Mouse (Mus musculus): ENCODE measurements around the gene Kpna4. TPM values are rescaled to one million over a fixed set of nuclear protein-coding genes. Genes with fewer than 3 reads are reported as not detected.

Gene Kpna4
- total and polyA plus RNA-seq, 3 experiments: 19.4 to 50.5 (median 38.5) TPM

- Histone ChIP-seq H3K27me3 (ENCODE audit: control insufficient read depth in 1 of 2, insufficient read depth in 2 of 2, low read length in 2 of 2) (no peaks in the 10 kb centered on the region; a peak in 1 of 4 replicates), H3K36me3 (ENCODE audit: control insufficient read depth in 1 of 2, insufficient read depth in 2 of 2, low read length in 2 of 2) (no peaks in the 10 kb centered on the region), H3K9ac (ENCODE audit: control insufficient read depth, low read depth, low read length, poor library complexity, severe bottlenecking) (no peak overlapping the region), H3K27ac (ENCODE audit: control insufficient read depth, low read depth, low read length) (no peak overlapping the region), H3K4me3 (ENCODE audit: control insufficient read depth in 1 of 2, insufficient read depth in 1 of 2, low read depth in 2 of 2, low read length in 2 of 2) (no peak overlapping the region), H3K4me1 (ENCODE audit: control insufficient read depth in 1 of 2, insufficient read depth in 2 of 2, low read length in 2 of 2) (no peaks in the 10 kb centered on the region), H3K9me3 (replicated peaks; ENCODE audit: insufficient read depth, low read length) (no peaks in the 10 kb centered on the region), H3K79me2 (ENCODE audit: control insufficient read depth, insufficient read depth, low read length, poor library complexity) (no peaks in the 10 kb centered on the region)
- DNase-seq (ENCODE audit: low read depth, low spot score): no peak
- TF ChIP-seq ZMIZ1 (IDR thresholded peaks at IDR 0.05; ENCODE audit: low read depth, low read length) (no peak), POLR2A (IDR thresholded peaks at IDR 0.05; ENCODE audit: control insufficient read depth in 1 of 2, insufficient read depth in 1 of 2, low read depth in 1 of 2, low read length in 2 of 2, poor library complexity in 1 of 2) (no peak), USF1 (IDR thresholded peaks at IDR 0.05; ENCODE audit: low read depth, low read length) (no peak), RAD21 (IDR thresholded peaks at IDR 0.05; ENCODE audit: low read depth, low read length) (no peak), NRF1 (IDR thresholded peaks at IDR 0.05; ENCODE audit: insufficient read depth, low read depth, low read length, poor library complexity, severe bottlenecking) (no peak), TAL1 (IDR thresholded peaks at IDR 0.05; ENCODE audit: low read length) (no peak), MYB (IDR thresholded peaks at IDR 0.05; ENCODE audit: low read depth, low read length) (no peak), EP300 (IDR thresholded peaks at IDR 0.05; ENCODE audit: low read depth in 1 of 2, low read length in 2 of 2) (no peak), CHD1 (IDR thresholded peaks at IDR 0.05; ENCODE audit: low read depth, low read length) (no peak), CHD2 (IDR thresholded peaks at IDR 0.05; ENCODE audit: low read length) (no peak), POLR2AphosphoS5 (IDR thresholded peaks at IDR 0.05; ENCODE audit: borderline replicate concordance, low read depth, low read length) (no peak), CTCF (IDR thresholded peaks at IDR 0.05 in 2 of 3, conservative IDR thresholded peaks at IDR 0.05 in 1 of 3; ENCODE audit: control insufficient read depth in 1 of 3, insufficient read depth in 1 of 3, low read depth in 2 of 3, low read length in 3 of 3, poor library complexity in 1 of 3, severe bottlenecking in 1 of 3) (no peak), MAX (IDR thresholded peaks at IDR 0.05; ENCODE audit: low read length) (no peak), KAT2A (conservative IDR thresholded peaks at IDR 0.05; ENCODE audit: low read depth, low read length) (no peak), MXI1 (IDR thresholded peaks at IDR 0.05; ENCODE audit: low read depth, low read length) (no peak)
Observed at GRCm38 (mm10) chr3:69160429-69160828, 33.5 kb upstream of the Kpna4 start.

- Histone ChIP-seq H3K27me3 (ENCODE audit: control insufficient read depth in 1 of 2, insufficient read depth in 2 of 2, low read length in 2 of 2) (no peaks in the 10 kb centered on the region; a peak in 1 of 4 replicates), H3K79me2 (ENCODE audit: control insufficient read depth, insufficient read depth, low read length, poor library complexity) (no peaks in the 10 kb centered on the region), H3K36me3 (ENCODE audit: control insufficient read depth in 1 of 2, insufficient read depth in 2 of 2, low read length in 2 of 2) (no peaks in the 10 kb centered on the region), H3K4me3 (ENCODE audit: control insufficient read depth in 1 of 2, insufficient read depth in 1 of 2, low read depth in 2 of 2, low read length in 2 of 2) (no peak overlapping the region), H3K4me1 (ENCODE audit: control insufficient read depth in 1 of 2, insufficient read depth in 2 of 2, low read length in 2 of 2) (no peaks in the 10 kb centered on the region), H3K9ac (ENCODE audit: control insufficient read depth, low read depth, low read length, poor library complexity, severe bottlenecking) (no peak overlapping the region), H3K9me3 (replicated peaks; ENCODE audit: insufficient read depth, low read length) (no peaks in the 10 kb centered on the region), H3K27ac (ENCODE audit: control insufficient read depth, low read depth, low read length) (no peak overlapping the region)
- no peak for TF ChIP-seq MYC (IDR thresholded peaks at IDR 0.05; ENCODE audit: low read depth, low read length)
- no peak for TF ChIP-seq MXI1 (IDR thresholded peaks at IDR 0.05; ENCODE audit: low read depth, low read length)
- TF ChIP-seq TAL1 (IDR thresholded peaks at IDR 0.05; ENCODE audit: low read length): no peak
- TF ChIP-seq ZC3H11A (IDR thresholded peaks at IDR 0.05; ENCODE audit: low read depth, low read length): no peak
- TF ChIP-seq CHD1 (IDR thresholded peaks at IDR 0.05; ENCODE audit: low read depth, low read length): no peak
- no peak for TF ChIP-seq POLR2AphosphoS2 (IDR thresholded peaks at IDR 0.05; ENCODE audit: low read length)
- TF ChIP-seq POLR2AphosphoS5 (IDR thresholded peaks at IDR 0.05; ENCODE audit: borderline replicate concordance, low read depth, low read length): no peak
- DNase-seq (ENCODE audit: low read depth, low spot score): no peak
Observed at GRCm38 (mm10) chr3:69159501-69159900, 32.6 kb upstream of the Kpna4 start.

Measured in MEL (cell line).